Mouse (Mus musculus) MEL (cell line): ENCODE measurements around the gene Zwint. TPM values are rescaled to one million over a fixed set of nuclear protein-coding genes. Genes with fewer than 3 reads are reported as not detected.

ENCODE experiments used
- DNase-seq: peaks from one replicate; pipeline ENCODE4 v3.0.0; 2011; ENCODE audit warnings: low read depth, low spot score
- H3K27ac ChIP-seq: 2 replicates; pipeline ENCODE4 v1.5.1; 2012; ENCODE audit warnings: low read depth, mild to moderate bottlenecking, control low read depth, low read length, moderate library complexity; ENCODE audit not compliant: control insufficient read depth
- H3K27me3 ChIP-seq, 2 experiments: fragments of 150-350 bp in 1 of 2; sonication (generic) in 1 of 2; 2 replicates each; pipeline ENCODE4 v1.6.1; 2012; ENCODE audit warnings: low read length in 2 of 2, mild to moderate bottlenecking in 2 of 2, improper control_type of control experiment in 1 of 2, moderate library complexity in 1 of 2; ENCODE audit not compliant: insufficient read depth in 2 of 2, control insufficient read depth in 1 of 2
- H3K36me3 ChIP-seq, 2 experiments: 2 replicates each; pipeline ENCODE4 v1.6.1; 2012 to 2014; ENCODE audit warnings: low read length in 2 of 2, improper control_type of control experiment in 1 of 2, inconsistent platforms in 1 of 2, mild to moderate bottlenecking in 1 of 2; ENCODE audit not compliant: insufficient read depth in 2 of 2, control insufficient read depth in 1 of 2
- H3K4me1 ChIP-seq, 2 experiments: fragments of 150-350 bp in 1 of 2; sonication (generic) in 1 of 2; 2 replicates each; pipeline ENCODE4 v1.6.1; 2012; ENCODE audit warnings: low read length in 2 of 2, improper control_type of control experiment in 1 of 2, mild to moderate bottlenecking in 1 of 2; ENCODE audit not compliant: insufficient read depth in 2 of 2, control insufficient read depth in 1 of 2
- H3K4me3 ChIP-seq, 2 experiments: fragments of 150-350 bp in 1 of 2; sonication (generic) in 1 of 2; 2 replicates each; pipeline ENCODE4 v1.5.1; 2012; ENCODE audit warnings: low read depth in 2 of 2, low read length in 2 of 2, mild to moderate bottlenecking in 2 of 2, moderate library complexity in 2 of 2, control low read depth in 1 of 2, improper control_type of control experiment in 1 of 2; ENCODE audit not compliant: control insufficient read depth in 1 of 2, insufficient read depth in 1 of 2
- H3K79me2 ChIP-seq: 2 replicates; pipeline ENCODE4 v1.6.1; 2012; ENCODE audit warnings: mild to moderate bottlenecking, low read length, moderate library complexity; ENCODE audit not compliant: control insufficient read depth, poor library complexity, insufficient read depth
- H3K9ac ChIP-seq: 2 replicates; pipeline ENCODE4 v1.6.1; 2012; ENCODE audit warnings: low read depth, mild to moderate bottlenecking, control low read depth, low read length, moderate library complexity; ENCODE audit not compliant: control insufficient read depth, poor library complexity, severe bottlenecking
- H3K9me3 ChIP-seq: fragments of 150-350 bp; sonication (generic); replicated peaks from 2 replicates; pipeline ENCODE4 v1.6.1; 2012; ENCODE audit warnings: mild to moderate bottlenecking, low read length, improper control_type of control experiment, moderate library complexity; ENCODE audit not compliant: insufficient read depth
- CHD1 ChIP-seq: IDR thresholded peaks from 2 replicates; pipeline ENCODE4 v1.6.1; 2012; ENCODE audit warnings: low read depth, mild to moderate bottlenecking, inconsistent platforms, low read length, improper control_type of control experiment
- ETS1 ChIP-seq: IDR thresholded peaks from 2 replicates; pipeline ENCODE4 v1.6.1; 2012; ENCODE audit warnings: low read depth, mild to moderate bottlenecking, inconsistent platforms, low read length, improper control_type of control experiment, moderate library complexity
- JUND ChIP-seq: IDR thresholded peaks from 2 replicates; pipeline ENCODE4 v1.6.1; 2011; ENCODE audit warnings: low read depth, mild to moderate bottlenecking, improper control_type of control experiment, low read length
- MAZ ChIP-seq: IDR thresholded peaks from 2 replicates; pipeline ENCODE4 v1.6.1; 2012; ENCODE audit warnings: low read depth, mild to moderate bottlenecking, inconsistent platforms, low read length, improper control_type of control experiment
- NELFE ChIP-seq: IDR thresholded peaks from 2 replicates; pipeline ENCODE4 v1.6.1; 2011; ENCODE audit warnings: low read depth, low read length, improper control_type of control experiment
- NRF1 ChIP-seq: IDR thresholded peaks from 2 replicates; pipeline ENCODE4 v1.6.1; 2014; ENCODE audit warnings: low read depth, mild to moderate bottlenecking, inconsistent platforms, low read length, improper control_type of control experiment, moderate library complexity; ENCODE audit not compliant: poor library complexity, insufficient read depth, severe bottlenecking
- ZC3H11A ChIP-seq: IDR thresholded peaks from 2 replicates; pipeline ENCODE4 v1.6.1; 2012; ENCODE audit warnings: low read depth, mild to moderate bottlenecking, inconsistent platforms, low read length, improper control_type of control experiment
- polyA plus RNA-seq, 2 experiments: library from polyadenylated mRNA; stranded (reverse) in 1 of 2; unstranded in 1 of 2; fragments of >175 nt in 1 of 2; fragments of >200 nt in 1 of 2; gene quantifications; 2 replicates each; pipeline versions ENCODE4 v1.2.1 to v1.2.4; 2012; ENCODE audit warnings: low replicate concordance in 2 of 2, low read depth in 1 of 2; ENCODE audit not compliant: insufficient read length in 2 of 2, insufficient read depth in 1 of 2, missing spikeins in 1 of 2
- total RNA-seq: library from RNA; depleted of rRNA; stranded (reverse); fragments of 300-350 nt; gene quantifications from 2 replicates; pipeline ENCODE4 v1.2.3, GENCODE M21; 2012

Gene Zwint
- total and polyA plus RNA-seq, 3 experiments, result 170 to 555 (median 214) TPM

DNA sequence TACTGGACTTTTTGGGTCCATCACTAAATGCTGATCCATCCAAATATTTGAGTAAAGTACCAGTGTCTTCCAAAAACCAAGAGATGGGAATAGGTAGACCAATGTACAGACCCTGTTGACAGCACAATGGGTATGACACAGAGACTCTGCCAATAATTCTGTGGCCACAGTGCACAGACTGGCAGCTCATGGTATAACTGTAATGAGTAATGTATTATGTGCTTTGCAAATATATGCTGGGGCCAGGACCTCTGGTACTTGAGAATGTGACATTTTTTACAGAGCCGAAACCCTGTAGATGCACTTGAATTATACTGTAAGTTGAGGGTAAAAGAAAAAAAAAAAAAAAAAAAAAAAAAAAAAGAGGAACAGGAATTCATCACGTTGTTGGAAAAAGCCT lies 59.1 kb downstream of the Zwint start:
- no peak for DNase-seq
- Histone ChIP-seq H3K9ac (no peak overlapping the region), H3K36me3 (no peaks in the 10 kb centered on the region), H3K27ac (no peak overlapping the region), H3K4me1 (no peaks in the 10 kb centered on the region), H3K9me3 (no peaks in the 10 kb centered on the region), H3K4me3 (no peak overlapping the region), H3K79me2 (no peaks in the 10 kb centered on the region), H3K27me3 (no peaks in the 10 kb centered on the region; a peak in 1 of 4 replicates)
- TF ChIP-seq ZC3H11A, result no peak
- TF ChIP-seq NELFE, result no peak
- TF ChIP-seq ETS1, result no peak
- TF ChIP-seq CHD1, result no peak
- TF ChIP-seq JUND, result no peak
- no peak for TF ChIP-seq MAZ
- TF ChIP-seq NRF1, result no peak
